Mouse (Mus musculus): ENCODE results near the gene Gm21833. TPM values are rescaled to one million over a fixed set of nuclear protein-coding genes. Genes with fewer than 3 reads are reported as not detected.
"Not testable (repeated sequence)": the region's sequence is repeated elsewhere in the genome, so short reads cannot be mapped to it uniquely, and the experiment has no call there.

The Gm21833 gene
- not detected in 2 replicates for polyA plus RNA-seq (2012; ENCODE audit: insufficient read depth, insufficient read length, missing spikeins)

GRCm38 (mm10) chr16:82828082-82828481, at the start of gene Gm21833:
Gene Gm21833 (plus strand): TSS chr16:82828382.
- not testable (repeated sequence) for H3K4me3 ChIP-seq (ENCODE audit: insufficient read depth, low read depth, low read length); H3K27ac ChIP-seq (replicated peaks; ENCODE audit: low read depth, low read length); H3K4me1 ChIP-seq (ENCODE audit: control insufficient read depth, insufficient read depth, insufficient read length, low read length)

GRCm38 (mm10) chr16:82789521-82789920, 38.7 kb upstream of the Gm21833 start:
- Histone ChIP-seq H3K27ac (replicated peaks; ENCODE audit: low read depth, low read length) (no peak overlapping the region), H3K4me1 (ENCODE audit: control insufficient read depth, insufficient read depth, insufficient read length, low read length) (no peaks in the 10 kb centered on the region)

GRCm38 (mm10) chr16:82796489-82796888, 31.7 kb upstream of the Gm21833 start:
- H3K4me3 ChIP-seq (ENCODE audit: insufficient read depth, low read depth, low read length): no peak overlapping the region
- H3K4me1 ChIP-seq (ENCODE audit: control insufficient read depth, insufficient read depth, insufficient read length, low read length): no peaks in the 10 kb centered on the region
- H3K27ac ChIP-seq (replicated peaks; ENCODE audit: low read depth, low read length): no peak overlapping the region

More at GRCm38 (mm10) chr16:82789521-82789920, 38.7 kb upstream of the Gm21833 start:
- no peak overlapping the region for H3K4me3 ChIP-seq (ENCODE audit: insufficient read depth, low read depth, low read length)

GRCm38 (mm10) chr16:82815255-82815654, 12.9 kb upstream of the Gm21833 start:
- Histone ChIP-seq H3K27ac (replicated peaks; ENCODE audit: low read depth, low read length) (no peak overlapping the region), H3K4me3 (ENCODE audit: insufficient read depth, low read depth, low read length) (no peak overlapping the region), H3K4me1 (ENCODE audit: control insufficient read depth, insufficient read depth, insufficient read length, low read length) (no peaks in the 10 kb centered on the region)

- H3K27ac ChIP-seq (replicated peaks; ENCODE audit: low read depth, low read length): no peak overlapping the region
- no peak overlapping the region for H3K4me3 ChIP-seq (ENCODE audit: insufficient read depth, low read depth, low read length)
- H3K4me1 ChIP-seq (ENCODE audit: control insufficient read depth, insufficient read depth, insufficient read length, low read length): no peaks in the 10 kb centered on the region
Measured at GRCm38 (mm10) chr16:82816615-82817014, 11.6 kb upstream of the Gm21833 start.

GRCm38 (mm10) chr16:82855752-82856151, 27.6 kb downstream of the Gm21833 start:
- Histone ChIP-seq H3K27ac (replicated peaks; ENCODE audit: low read depth, low read length) (no peak overlapping the region), H3K4me3 (ENCODE audit: insufficient read depth, low read depth, low read length) (no peak overlapping the region), H3K4me1 (ENCODE audit: control insufficient read depth, insufficient read depth, insufficient read length, low read length) (no peaks in the 10 kb centered on the region)

- H3K27ac ChIP-seq (replicated peaks; ENCODE audit: low read depth, low read length): no peak overlapping the region
- no peaks in the 10 kb centered on the region for H3K4me1 ChIP-seq (ENCODE audit: control insufficient read depth, insufficient read depth, insufficient read length, low read length)
- H3K4me3 ChIP-seq (ENCODE audit: insufficient read depth, low read depth, low read length): no peak overlapping the region
Measured at GRCm38 (mm10) chr16:82864590-82864989, 36.4 kb downstream of the Gm21833 start.

All from brown adipose tissue, adult 24 weeks (tissue).